Mouse (Mus musculus) yolk sac, embryonic 10.5 days (tissue): ENCODE results near the gene Pim3.

Source experiments
- DNase-seq: peaks from one replicate; pipeline ENCODE4 v3.0.0-alpha.2; 2017; ENCODE audit warnings: low spot score

Gene Pim3

DNA sequence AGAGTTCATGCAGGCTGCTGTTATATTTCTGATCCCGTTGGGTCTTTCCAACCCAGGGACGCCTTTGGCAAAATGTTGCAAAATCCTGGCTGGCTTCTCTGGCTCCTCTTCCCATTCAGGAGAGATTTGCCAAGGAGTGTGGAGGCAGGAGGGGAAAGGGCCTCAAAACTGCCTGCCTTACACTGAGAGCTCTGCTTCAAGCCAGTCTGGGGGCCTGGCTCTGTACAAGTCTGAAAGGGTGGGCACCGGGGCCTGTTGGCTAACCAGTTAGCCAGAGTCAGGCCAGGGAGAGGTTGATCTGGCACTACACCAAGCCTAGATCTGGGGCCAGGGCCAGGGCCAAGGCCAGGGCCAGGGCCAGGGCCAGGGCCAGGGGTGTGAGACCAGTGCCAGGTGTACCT, 3.8 kb upstream of the Pim3 start:
- DNase-seq: no peak

DNA sequence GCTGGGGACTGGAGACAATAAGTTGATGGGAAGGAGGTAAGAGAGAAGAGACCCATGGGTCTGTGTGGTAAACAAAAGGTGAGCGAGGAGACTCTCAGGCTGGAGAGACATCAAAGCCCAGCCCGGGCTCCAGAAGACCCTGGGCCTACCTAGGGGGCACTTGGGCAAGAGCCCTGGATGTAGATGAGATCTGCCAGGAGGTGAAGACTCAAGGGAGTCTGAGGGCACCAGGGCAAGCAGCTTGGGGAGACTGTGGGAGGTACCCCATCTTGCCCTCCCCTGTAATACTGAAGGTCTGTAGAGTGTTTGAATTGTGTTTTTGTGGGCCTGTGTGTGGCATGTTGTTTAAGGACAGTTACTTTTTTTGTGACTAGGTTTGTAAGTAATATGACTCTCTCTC, 3.3 kb upstream of the Pim3 start:
- DNase-seq: no peak

DNA sequence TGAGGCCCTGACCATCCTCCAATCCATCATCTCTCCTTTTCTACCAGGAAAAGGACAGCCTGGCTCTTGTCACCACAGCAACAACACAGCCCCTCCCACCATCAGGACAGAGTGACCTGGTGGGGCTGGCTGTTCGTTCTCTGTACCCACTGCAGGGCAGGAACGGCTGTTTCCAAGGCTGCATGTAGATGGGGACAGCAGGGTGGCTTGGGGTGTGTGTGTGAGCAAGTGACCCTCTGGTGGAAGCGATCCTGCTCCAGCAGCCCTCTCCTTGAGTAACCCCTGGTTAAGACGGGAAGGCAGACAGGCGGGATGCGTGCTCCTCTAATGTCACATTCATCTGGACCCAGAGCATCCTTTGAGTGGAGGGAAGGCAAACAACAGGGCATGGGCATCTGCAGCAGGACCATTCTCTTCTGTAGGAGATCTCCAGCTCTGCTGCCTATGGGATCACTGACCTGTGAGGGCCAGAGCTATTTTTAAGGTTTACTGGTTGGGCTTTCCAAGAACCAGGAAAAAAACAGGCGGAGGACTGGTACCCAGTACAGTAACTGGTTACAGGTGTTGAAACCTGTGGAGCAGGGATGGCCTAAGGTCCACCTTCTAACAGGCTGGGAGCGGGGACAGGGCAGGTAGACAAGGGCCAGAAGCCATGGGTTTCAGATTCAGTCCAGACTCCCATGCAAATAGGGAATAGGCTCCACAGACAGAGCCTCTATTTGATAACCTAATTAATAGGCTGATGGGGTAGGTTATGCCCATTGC, 2.6 kb upstream of the Pim3 start:
- DNase-seq: no peak

DNA sequence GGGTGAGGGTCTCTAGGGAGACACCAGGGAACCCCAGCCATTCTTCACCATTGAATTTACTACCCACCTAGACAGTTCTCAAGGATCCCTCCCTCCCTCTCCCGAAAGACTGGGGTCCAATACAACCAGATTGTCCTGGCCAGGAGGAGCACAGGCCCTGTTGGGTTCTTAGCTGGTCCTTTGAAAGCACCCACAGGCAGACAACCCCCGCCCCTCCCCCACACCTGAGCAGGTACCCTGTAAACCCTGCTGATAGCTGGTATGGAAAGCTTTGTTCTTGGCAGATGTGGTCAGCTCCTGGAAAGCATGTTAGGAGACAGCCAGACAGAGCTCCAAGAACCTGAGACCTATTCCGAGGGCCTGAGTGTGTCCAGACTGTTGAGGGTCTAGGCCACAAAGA, 1.2 kb upstream of the Pim3 start:
- DNase-seq: no peak

DNA sequence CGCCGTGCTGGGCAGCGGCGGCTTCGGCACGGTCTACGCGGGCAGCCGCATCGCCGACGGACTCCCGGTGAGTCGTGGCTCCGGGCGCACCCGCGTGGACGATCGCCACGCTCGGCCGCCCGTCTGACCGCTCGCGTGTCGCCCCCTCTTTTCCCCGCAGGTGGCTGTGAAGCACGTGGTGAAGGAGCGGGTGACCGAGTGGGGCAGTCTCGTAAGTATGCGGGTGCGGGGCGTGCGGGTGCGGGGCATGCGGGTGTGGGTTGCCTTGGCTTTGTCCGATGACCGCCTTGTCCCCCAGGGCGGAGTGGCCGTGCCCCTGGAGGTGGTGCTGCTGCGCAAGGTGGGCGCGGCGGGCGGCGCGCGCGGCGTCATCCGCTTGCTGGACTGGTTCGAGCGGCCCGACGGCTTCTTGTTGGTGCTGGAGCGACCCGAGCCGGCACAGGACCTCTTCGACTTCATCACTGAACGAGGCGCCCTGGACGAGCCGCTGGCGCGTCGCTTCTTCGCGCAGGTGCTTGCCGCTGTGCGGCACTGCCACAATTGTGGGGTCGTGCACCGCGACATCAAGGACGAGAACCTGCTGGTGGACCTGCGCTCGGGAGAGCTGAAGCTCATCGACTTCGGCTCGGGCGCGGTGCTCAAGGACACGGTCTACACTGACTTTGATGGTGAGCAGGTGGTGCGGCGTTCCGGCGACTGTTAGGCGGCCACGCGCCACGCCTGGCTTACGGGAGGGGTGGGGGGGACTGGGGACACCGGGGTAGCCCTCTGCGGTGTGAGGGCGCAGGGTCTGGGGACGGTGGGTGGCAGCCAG, 1.1 kb downstream of the Pim3 start:
- DNase-seq: peak; percentile 66

DNA sequence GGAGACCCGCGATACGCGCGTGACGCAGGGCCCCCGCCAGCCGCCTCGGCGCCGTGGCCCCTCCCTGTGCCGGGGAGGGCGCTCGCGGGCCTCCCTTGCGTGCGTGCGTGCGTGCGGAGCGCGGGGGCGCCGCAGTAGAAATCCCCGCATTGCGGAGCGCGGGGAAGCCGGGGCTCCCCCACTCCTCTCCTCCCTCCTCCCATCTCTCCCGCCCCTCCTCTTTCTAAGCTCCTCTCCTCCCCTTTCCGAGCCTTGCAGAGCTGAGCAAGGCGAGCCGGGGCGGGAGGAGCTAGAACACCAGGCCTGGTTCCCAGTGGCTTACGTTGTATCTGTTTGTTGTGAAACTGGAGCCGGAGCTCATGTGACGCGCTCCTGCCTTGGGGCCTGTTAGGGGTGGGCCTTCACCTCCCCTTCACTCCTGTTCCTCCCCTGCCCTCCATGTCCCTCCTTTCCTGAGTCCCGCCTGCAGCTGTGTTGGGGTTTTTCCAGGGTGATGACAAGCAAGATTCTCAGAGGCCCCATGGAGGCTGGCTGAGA, 1.8 kb downstream of the Pim3 start:
- DNase-seq: peak; percentile 94

DNA sequence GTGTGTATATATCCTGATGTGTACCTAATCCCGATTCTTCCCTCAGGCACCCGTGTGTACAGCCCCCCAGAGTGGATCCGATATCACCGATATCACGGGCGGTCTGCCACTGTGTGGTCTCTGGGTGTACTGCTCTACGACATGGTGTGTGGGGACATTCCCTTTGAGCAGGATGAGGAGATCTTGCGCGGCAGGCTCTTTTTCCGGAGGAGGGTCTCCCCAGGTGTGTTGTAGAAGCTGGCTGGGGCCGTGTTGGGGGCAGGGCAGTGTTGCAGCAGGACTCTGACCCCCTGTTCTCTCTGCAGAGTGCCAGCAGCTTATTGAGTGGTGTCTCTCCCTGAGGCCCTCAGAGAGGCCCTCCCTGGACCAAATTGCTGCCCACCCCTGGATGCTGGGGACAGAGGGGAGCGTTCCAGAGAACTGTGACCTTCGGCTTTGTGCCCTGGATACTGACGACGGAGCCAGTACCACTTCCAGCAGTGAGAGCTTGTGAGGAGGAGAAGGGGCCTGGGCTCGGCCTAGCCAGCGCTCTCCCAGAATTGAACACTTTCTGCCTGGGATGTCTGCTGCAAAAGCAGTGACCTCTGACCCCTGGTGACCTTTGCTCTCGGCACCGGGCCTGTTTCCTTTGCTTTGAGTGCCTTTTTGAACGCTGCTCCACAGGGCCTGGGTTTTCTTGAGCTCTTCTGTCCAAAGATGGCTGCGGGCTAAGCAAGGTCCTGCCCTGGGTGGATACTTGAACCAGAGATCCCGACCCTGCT, 2.5 kb downstream of the Pim3 start:
- DNase-seq: peak; percentile 82

DNA sequence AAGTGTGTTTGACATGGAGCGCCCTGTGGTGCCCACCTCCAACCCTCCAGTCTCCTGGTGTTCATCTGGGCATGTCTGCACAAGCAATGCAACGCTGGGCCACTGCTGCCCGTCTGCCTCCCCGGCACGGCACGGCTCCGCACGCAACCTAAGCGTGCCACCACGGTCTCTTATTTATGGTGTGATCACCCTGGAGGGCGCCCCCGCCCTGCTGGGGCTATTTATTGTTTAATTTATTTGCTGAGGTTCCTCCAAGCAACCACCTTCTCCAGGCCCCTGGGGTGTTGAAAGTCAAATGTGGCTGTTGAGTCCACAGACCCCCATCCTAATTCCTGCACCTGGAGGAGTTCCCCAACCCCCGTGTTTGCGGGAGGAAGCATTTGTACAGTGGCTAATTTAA, 3.1 kb downstream of the Pim3 start:
- DNase-seq: no peak

DNA sequence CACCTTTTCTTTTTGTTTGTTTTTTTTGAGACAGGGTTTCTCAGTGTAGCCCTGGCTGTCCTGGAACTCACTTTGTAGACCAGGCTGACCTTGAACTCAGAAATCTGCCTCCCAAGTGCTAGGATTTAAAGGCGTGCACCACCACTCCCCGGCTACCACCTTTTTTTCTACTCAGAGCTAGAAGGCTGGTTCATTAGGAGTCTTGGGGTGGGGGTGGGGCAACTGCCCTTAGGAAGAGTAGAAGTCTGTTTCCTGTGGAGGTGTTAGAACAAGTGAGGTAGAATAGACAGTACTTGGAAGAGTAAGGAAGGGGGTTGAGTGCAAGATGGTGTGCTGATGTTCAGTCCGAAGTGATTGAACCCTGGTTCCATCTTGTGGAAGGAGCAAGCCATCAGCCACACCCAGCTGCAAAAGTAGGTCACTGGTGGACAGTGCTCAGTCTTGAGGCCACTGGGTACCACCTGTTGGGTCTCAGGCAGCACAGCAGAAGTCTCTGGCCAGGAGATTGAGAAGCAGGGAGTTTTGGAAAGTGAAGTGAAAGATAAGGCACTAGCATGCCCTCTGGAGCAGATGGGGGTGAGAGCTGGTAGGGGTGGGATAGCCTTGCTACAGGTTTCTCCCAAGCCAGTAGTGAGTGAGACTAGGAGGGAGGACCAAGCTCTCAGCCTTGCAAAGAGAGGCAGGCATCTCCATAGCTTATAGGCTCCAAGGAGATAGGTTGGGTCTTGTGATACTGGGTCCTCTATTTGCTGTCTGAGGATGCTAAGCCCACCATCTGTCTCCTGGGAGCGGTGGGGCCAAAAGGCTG, 4.1 kb downstream of the Pim3 start:
- DNase-seq: no peak

DNA sequence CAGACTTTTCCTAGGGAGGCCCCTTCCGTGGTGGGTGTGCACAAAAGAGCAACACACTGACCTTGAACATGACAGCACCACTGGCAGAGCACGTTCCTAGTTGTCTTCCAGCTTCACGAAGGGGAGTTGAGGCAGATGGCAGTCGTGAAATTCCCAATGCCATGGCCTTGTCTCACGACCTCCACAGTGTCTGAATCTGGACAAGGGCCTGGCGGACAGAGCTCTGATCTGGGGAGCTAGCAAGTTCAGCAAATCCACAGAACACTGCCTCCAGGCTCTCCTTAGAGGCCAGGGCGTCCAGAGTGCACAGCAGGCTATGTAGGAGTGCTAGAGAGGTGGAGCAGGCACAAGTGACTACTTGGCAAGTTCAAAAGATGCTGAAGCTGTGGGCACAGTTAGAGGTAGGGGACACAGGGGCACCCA, 5.0 kb downstream of the Pim3 start:
- DNase-seq: peak; percentile 21

DNA sequence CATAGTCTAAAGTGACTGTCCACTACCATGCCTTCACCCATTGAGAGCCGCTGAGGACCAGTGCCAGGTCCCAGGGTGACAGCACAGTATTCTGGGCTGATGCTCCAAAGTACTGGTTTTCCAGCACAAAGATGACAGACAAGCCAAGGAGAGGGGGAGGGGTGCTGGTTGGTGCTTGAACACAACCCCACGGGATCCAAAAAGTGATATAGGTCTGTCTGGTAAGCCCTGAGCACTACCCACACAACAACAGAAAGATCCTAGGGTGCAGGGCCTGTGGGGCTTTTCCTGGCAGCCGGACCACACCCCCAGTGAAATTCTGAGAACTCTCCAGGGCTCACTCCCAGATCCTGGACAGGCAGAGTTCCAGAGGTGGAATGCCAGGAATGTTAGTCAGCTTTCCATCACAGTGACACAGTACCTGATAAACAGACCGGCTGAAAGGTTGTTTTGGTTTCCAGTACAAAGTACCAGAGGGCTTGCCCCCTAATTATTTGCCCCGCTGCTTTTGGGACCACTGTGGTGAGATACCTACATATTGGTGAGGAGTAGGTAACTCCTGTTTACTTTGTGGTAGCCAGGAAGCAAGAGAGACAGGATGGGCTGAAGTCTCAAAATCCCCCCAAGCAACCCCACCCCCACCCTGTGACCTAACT, 5.5 kb downstream of the Pim3 start:
- DNase-seq: peak; percentile 90

DNA sequence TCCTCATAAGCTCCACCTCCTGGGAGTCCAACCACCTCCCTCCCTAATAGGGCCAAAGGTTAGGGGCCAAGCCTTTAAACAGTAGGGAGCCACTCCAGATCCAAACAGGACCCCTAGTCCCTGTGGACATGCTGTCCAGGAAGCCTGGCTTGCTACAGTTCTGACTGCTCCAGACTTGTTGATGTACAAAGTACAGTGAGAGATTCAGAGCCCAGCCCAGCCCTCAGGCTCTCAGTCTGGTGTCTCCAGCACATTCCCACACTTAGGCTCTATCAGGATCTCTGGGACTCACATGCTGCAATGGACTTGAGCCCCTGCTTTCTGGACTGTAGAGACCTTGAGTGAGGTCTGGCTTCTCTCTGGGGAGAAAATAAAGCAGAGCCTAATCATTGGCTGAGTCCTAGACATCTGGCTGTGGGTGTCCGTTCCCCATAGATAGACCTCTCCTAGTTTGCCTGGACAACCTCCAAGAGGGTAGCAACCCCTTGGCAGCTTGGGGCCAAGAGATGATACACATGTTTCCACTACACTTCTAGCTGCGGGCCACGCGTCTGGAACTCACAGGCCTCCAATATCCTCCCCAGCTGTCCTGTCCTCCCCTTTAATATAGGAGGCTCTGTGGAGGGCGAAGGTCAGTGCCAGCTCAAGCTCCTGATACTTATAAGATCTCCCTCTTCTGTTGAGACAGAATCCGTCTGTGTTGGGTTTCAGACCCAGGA, 6.2 kb downstream of the Pim3 start:
- DNase-seq: no peak

DNA sequence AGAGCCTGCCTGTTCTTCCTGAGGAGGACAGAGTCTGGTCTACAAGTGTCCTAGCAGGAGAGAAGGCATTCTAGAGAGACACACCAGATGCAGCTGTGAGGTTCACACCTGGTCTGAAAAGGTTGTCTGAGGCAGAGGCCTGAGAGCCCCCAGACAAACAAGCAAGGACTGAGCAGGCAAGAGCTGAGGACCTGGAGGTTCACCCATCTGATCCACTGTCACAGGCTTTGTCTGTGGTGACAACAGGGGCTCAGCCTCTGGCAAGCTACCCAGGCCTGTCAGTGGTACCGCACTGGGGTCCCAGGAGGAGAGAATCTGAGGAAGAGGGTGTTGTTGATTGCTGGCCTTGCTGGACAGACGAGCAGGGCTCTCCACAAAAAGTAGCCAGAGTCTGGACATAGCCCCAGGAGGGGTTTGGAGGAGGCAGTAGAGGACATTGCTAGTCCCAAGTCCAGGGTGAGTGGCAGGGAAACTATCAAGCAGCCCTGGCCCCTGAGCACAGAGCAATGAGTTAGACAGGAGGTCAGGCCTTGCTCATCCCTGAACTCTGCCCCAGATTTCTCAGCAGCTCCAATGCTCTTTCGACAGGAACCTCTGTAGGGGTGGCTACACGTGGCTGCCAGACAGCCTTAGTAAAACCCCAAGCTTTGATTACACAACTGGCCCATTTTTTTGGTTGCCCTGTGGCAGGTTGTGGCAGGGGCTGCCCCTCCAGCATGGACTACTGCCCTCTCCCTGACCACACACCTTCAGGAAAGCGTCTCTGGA, 8.6 kb downstream of the Pim3 start:
- peak; percentile 32 for DNase-seq

DNA sequence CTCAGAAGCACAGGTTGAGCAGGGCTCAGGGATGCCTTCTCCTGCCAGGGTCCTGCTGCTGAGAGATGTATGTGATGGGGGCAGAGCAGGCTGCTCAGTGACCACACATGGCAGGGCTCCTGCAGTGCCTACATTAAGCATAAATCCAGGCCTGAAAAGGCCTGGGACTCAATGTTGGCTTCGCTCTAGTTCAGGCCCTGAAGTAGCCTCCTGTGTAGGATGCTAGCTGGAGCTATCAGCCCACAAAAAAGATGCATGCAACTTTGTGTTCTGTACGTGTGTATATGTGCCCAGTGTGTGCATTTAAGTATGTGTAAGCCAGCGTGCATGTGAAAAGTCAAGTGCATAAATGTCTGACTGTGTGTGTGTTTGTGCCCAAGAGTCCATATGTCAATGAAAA, 12.1 kb downstream of the Pim3 start:
- no peak for DNase-seq

DNA sequence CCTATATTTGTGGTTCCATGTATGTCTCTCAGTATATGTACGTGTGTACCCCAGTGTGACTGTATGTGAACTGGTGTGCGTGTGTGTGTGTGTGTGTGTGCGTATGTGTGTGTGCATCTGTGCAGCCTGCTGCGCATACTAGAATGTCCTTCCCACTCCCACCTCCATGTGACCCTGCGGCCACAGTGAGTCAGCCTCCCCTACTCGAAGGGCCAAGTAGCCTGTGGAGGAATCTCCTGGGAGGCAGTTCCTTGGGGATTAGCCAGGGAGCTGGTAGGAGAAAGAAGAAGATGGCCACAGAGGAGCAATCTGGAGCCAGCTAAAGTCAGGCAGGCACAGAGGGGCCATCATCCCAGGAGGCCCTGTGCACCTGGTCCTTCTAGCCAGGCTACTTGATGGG, 12.5 kb downstream of the Pim3 start:
- DNase-seq: no peak

DNA sequence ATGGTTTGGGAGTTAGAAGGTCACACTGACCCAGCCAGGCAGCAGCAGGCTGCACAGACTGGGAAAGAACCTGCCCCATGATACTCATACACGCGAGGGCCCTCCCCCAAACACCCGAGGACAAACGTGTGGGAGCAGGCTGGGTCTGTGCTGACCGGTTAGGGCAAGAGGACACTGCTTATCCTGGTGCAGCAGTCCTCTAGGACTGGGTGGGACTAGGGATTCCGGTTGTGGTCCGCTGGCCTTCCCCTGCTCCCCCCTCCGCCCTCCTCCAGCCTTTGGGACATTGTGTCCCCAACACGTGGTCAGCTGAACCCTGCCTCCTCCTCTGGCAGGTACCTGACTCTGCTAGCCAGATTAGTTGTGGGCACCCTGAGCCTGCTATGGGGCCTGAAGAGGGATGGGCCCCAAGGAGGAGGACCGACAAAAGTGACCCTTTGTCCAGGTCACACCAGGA, 13.7 kb downstream of the Pim3 start:
- DNase-seq: no peak

DNA sequence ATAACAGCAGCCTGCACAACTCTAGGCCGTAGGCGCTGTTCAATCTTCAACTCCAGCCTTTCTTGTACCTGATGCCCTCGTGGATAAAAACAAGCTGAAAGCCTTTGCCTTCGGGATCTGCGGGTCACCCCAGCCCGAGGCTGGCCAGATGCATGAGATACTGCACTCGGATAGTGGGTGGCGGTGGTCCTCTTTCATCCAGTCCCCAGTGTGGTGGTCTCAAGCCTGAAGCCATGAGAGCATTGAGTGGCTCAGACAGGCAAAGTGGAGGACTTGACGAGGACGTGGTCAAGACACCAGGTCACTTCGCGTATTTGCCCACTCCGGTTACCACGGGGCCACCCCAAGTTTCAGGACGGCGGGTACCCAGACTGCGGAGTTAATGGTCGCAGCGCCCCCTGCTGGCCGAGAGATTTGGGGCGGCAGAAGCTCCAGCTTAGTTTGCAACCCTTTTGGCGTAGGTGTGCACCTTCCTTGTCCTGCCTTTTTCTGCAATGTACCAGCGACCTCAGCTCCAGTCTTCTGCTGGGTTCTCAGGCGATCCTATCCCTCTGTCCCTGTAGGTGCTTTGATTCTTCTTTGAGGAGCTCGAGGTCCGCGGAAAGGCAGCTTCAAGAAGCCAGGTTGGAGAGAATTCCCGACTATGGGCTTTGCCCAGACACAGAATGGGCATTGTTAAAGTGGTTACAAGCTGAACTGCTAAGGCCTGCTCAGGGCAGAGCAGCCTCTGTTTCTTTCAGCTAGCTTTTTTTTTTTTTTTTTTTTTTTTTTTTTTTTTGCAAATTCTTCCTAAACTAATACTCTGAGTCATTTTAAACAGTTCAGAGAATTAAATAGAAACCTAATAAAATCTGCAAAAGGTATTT, 14.4 kb downstream of the Pim3 start:
- DNase-seq: peak; percentile 47

DNA sequence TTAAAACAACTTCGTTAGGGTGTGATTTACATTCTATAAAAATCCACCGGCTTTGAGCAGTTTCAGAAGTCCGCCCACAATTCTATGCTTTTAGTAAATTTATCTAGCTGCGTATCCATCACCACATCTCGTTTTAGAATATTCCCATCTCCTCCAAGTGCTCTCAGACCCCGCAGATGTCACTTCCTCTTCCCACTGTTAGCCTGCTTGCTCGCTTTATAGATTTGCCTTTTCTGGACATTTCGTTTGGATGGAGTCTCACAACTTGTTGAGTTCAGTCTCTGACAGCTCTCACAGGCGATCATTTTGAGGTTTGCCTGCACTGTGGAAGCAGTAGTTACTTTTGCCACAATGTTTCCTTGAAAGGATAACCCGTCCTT, 15.0 kb downstream of the Pim3 start:
- no peak for DNase-seq
